Mouse (Mus musculus) kidney, embryonic 16.5 days (tissue): ENCODE measurements around the gene Stat6. TPM values are rescaled to one million over a fixed set of nuclear protein-coding genes. Genes with fewer than 3 reads are reported as not detected.

Experiments
- ATAC-seq: fragments of 200-750 bp; cut with Nextera tagmentation; 2 replicates; pipeline ENCODE4 v1.8.0; 2017; ENCODE audit warnings: moderate TSS enrichment; ENCODE audit not compliant: low FRiP score, low TSS enrichment
- H3K27ac ChIP-seq: fragments of 300-500 bp; sonication (generic); 2 replicates; pipeline ENCODE4 v1.5.1; 2014; ENCODE audit warnings: low read length
- H3K27me3 ChIP-seq: fragments of 300-500 bp; sonication (generic); 2 replicates; pipeline ENCODE4 v1.6.1; 2014; ENCODE audit warnings: low read length, control low read depth, mixed read lengths; ENCODE audit not compliant: insufficient read depth
- H3K36me3 ChIP-seq: fragments of 300-500 bp; sonication (generic); 2 replicates; pipeline ENCODE4 v1.6.1; 2014; ENCODE audit warnings: low read length, control low read depth, mixed read lengths; ENCODE audit not compliant: insufficient read depth
- H3K4me1 ChIP-seq: fragments of 300-500 bp; sonication (generic); 2 replicates; pipeline ENCODE4 v1.6.1; 2014; ENCODE audit warnings: low read length, control low read depth, mixed read lengths; ENCODE audit not compliant: insufficient read depth
- H3K4me2 ChIP-seq: fragments of 300-500 bp; sonication (generic); replicated peaks from 2 replicates; pipeline ENCODE4 v1.6.1; 2014; ENCODE audit warnings: low read depth, low read length
- H3K4me3 ChIP-seq: fragments of 300-500 bp; sonication (generic); 2 replicates; pipeline ENCODE4 v1.5.1; 2014; ENCODE audit warnings: mild to moderate bottlenecking, low read length
- H3K9ac ChIP-seq: fragments of 300-500 bp; sonication (generic); replicated peaks from 2 replicates; pipeline ENCODE4 v1.6.1; 2014; ENCODE audit warnings: low read length
- H3K9me3 ChIP-seq: fragments of 300-500 bp; sonication (generic); 2 replicates; pipeline ENCODE4 v1.6.1; 2016; ENCODE audit warnings: low read length, control low read depth
- WGBS: fragments of 180-500 bp; shearing (Covaris S2); extraction: QIAGEN DNeasy Blood & Tissue Kit; methylation state at CpG from one replicate; pipeline ENCODE4 v1.1.7; 2014; 5-methylcytosine and 5-hydroxymethylcytosine counted together
- polyA plus RNA-seq: library from polyadenylated mRNA; unstranded; fragments of >200 nt; fragmentation: Nextera tagmentation; extraction: Ambion mirVana; gene quantifications from 2 replicates; pipeline ENCODE4 v1.2.1, GENCODE M21; 2015

Stat6 gene
- polyA plus RNA-seq, 1 experiment from 2014 or later: 37.4 TPM

GRCm38 (mm10) chr10:127603437-127604371 lies 39.1 kb upstream of the Stat6 start:
- peak overlapping the region; percentile 6; the same call in 1 of the 2 replicates for H3K9ac ChIP-seq
- no peaks in the 10 kb centered on the region for H3K27me3 ChIP-seq
- H3K27ac ChIP-seq: peak overlapping the region; percentile 60
- peaks cover 9% of the 10 kb centered on the region; the same call in 1 of the 2 replicates for H3K36me3 ChIP-seq
- H3K4me1 ChIP-seq: peaks cover 59% of the 10 kb centered on the region
- H3K9me3 ChIP-seq: no peaks in the 10 kb centered on the region
- H3K4me3 ChIP-seq: no peak overlapping the region
- H3K4me2 ChIP-seq: no peak overlapping the region
- WGBS: 49% methylated on average over 13 of the region's 13 CpGs
- ATAC-seq: no peak

GRCm38 (mm10) chr10:127604465-127605250 lies 38.1 kb upstream of the Stat6 start:
- 7% methylated on average over 15 of the region's 15 CpGs for WGBS
- H3K4me1 ChIP-seq: peaks cover 64% of the 10 kb centered on the region
- H3K27ac ChIP-seq: peak overlapping the region; percentile 60
- no peak overlapping the region for H3K4me3 ChIP-seq
- H3K36me3 ChIP-seq: peaks cover 9% of the 10 kb centered on the region; the same call in 1 of the 2 replicates
- no peak overlapping the region for H3K4me2 ChIP-seq
- H3K9me3 ChIP-seq: no peaks in the 10 kb centered on the region
- no peak overlapping the region for H3K9ac ChIP-seq
- H3K27me3 ChIP-seq: no peaks in the 10 kb centered on the region
- peak; percentile 69 for ATAC-seq

DNA sequence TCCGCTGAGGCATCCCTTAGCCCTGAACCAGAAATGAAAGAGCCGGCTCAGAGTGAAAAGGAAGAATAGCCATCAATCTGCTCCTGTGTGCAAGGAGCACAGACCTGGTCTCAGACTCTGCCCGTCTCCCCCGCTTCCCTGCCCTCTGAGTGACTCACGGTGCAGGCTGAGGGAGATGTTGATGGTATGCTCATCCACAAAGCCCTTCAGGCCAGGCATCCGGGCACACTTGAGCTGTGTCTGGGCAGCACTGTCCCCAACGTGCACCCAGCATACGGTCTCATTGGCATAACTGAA lies 37.6 kb upstream of the Stat6 start:
- H3K27ac ChIP-seq: peak overlapping the region; percentile 60
- H3K9ac ChIP-seq: no peak overlapping the region
- H3K9me3 ChIP-seq: no peaks in the 10 kb centered on the region
- no peak overlapping the region for H3K4me3 ChIP-seq
- no peak overlapping the region for H3K4me2 ChIP-seq
- peaks cover 63% of the 10 kb centered on the region for H3K4me1 ChIP-seq
- 40% methylated on average over 8 of the region's 8 CpGs for WGBS
- H3K36me3 ChIP-seq: peaks cover 11% of the 10 kb centered on the region; the same call in 1 of the 2 replicates
- no peaks in the 10 kb centered on the region for H3K27me3 ChIP-seq
- ATAC-seq: peak; percentile 20

DNA sequence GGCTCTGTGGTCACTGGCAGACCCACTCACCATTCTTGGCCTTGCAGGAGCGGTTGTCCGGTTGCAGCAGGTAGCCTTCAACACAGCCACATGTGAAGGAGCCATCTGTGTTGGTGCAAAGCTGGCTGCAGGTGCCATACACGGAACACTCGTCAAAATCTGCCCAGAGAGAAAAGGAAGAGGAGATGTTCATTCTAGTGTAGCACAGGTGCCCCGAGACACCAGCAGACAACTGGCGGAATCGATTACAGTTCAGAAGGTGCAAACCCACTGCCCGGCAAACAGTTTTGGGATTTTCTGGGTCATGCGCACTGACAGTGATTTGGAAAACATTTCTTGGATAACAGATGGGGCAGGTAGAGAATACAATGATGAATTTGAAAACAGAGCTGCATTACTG lies 37.0 kb upstream of the Stat6 start:
- Histone ChIP-seq H3K9me3 (no peaks in the 10 kb centered on the region), H3K4me3 (no peak overlapping the region), H3K27me3 (no peaks in the 10 kb centered on the region), H3K4me2 (no peak overlapping the region), H3K27ac (no peak overlapping the region; the same call in 1 of the 2 replicates), H3K36me3 (peaks cover 15% of the 10 kb centered on the region), H3K4me1 (peaks cover 58% of the 10 kb centered on the region), H3K9ac (no peak overlapping the region)
- 81% methylated on average over 9 of the region's 9 CpGs for WGBS
- ATAC-seq: no peak

DNA sequence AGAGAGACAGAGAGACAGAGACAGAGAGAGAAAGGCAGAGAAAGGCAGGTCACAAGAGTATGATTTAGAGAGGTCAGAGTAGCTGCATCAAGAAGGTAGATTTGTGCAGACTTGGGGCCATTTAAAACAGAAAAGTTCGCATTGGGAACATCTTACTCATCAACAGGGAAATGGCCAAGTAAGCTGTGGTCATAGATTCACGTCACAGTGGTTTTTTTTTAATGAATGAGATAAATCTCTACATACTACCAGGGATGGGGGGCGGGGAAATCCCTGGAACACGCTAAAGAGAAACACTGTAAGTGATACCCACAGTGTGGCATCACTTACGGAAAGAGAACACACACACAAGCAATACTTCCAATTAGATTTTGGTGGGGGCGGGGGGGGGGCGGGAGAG lies 35.7 kb upstream of the Stat6 start:
- ATAC-seq: no peak
- 81% methylated on average over 7 of the region's 7 CpGs for whole genome bisulfite sequencing
- H3K36me3 ChIP-seq: peaks cover 23% of the 10 kb centered on the region

GRCm38 (mm10) chr10:127609415-127610065 lies 33.2 kb upstream of the Stat6 start:
- peaks cover 38% of the 10 kb centered on the region for H3K4me1 ChIP-seq
- H3K4me3 ChIP-seq: no peak overlapping the region
- H3K27me3 ChIP-seq: peaks cover 6% of the 10 kb centered on the region; the same call in 1 of the 2 replicates
- ATAC-seq: 0 out of 2 replicates have a peak, but pooled peaks have one; percentile 39
- H3K9ac ChIP-seq: no peak overlapping the region
- peaks cover 20% of the 10 kb centered on the region for H3K36me3 ChIP-seq
- H3K27ac ChIP-seq: peak overlapping the region; percentile 54; the same call in 1 of the 2 replicates
- H3K4me2 ChIP-seq: no peak overlapping the region
- no peaks in the 10 kb centered on the region for H3K9me3 ChIP-seq
- 32% methylated on average over 9 of the region's 9 CpGs for WGBS

More for the DNA sequence above, 35.7 kb upstream of the Stat6 start:
- peaks cover 52% of the 10 kb centered on the region for H3K4me1 ChIP-seq
- no peak overlapping the region for H3K4me3 ChIP-seq
- no peak overlapping the region for H3K27ac ChIP-seq
- no peaks in the 10 kb centered on the region for H3K9me3 ChIP-seq
- H3K27me3 ChIP-seq: no peaks in the 10 kb centered on the region
- no peak overlapping the region for H3K9ac ChIP-seq
- H3K4me2 ChIP-seq: no peak overlapping the region

- 87% methylated on average over 9 of the region's 9 CpGs for WGBS
- H3K4me2 ChIP-seq: no peak overlapping the region
- H3K36me3 ChIP-seq: peaks cover 20% of the 10 kb centered on the region
- no peaks in the 10 kb centered on the region for H3K9me3 ChIP-seq
- H3K4me1 ChIP-seq: peaks cover 38% of the 10 kb centered on the region
- H3K27me3 ChIP-seq: peaks cover 6% of the 10 kb centered on the region; the same call in 1 of the 2 replicates
- H3K4me3 ChIP-seq: no peak overlapping the region
- peak overlapping the region; percentile 54 for H3K27ac ChIP-seq
- ATAC-seq: no peak
- no peak overlapping the region for H3K9ac ChIP-seq
These were observed 32.7 kb upstream of the Stat6 start for GRCm38 (mm10) chr10:127610066-127610415.

DNA sequence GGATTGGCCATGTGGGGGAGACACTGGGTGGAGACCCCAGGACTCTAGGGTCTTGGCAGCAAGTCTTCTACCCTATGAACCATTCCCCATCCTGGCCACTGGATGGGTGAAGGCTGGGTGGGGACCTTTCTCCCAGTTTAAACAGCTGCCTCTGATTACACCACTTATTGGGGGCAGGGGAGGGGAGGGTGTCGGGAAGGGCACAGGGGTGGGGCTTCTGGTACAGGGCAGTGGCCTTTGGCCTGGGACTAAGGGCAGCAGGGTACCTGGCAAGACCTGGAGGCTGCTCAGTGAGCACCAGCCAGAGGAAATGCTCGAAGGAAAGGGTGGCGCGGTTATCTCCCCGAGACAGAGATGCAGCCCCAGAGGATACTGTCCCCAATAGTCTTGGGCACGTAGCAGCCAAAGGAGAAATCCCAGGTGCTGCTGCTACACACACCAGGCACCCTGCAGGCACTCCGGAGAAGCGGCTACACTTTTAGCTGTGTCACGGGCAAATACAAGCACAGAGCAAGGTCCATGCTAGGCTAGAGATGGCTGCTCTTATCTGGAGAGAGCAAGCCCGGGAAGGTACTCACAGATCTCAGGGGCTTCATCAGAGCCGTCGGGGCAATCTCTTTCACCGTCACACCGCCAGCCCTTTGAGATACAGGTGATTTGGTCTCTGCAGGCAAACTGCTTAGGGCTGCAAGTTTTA lies 30.6 kb upstream of the Stat6 start:
- peaks cover 20% of the 10 kb centered on the region for H3K36me3 ChIP-seq
- no peak for ATAC-seq
- H3K27ac ChIP-seq: no peak overlapping the region
- H3K9ac ChIP-seq: no peak overlapping the region
- no peak overlapping the region for H3K4me2 ChIP-seq
- H3K27me3 ChIP-seq: peaks cover 8% of the 10 kb centered on the region; the same call in 1 of the 2 replicates
- no peaks in the 10 kb centered on the region for H3K9me3 ChIP-seq
- H3K4me1 ChIP-seq: peaks cover 52% of the 10 kb centered on the region
- 90% methylated on average over 14 of the region's 14 CpGs for WGBS
- H3K4me3 ChIP-seq: no peak overlapping the region
